Mouse (Mus musculus) midbrain, embryonic 11.5 days (tissue): ENCODE results near the gene Rint1. TPM values are rescaled to one million over a fixed set of nuclear protein-coding genes. Genes with fewer than 3 reads are reported as not detected.

Source experiments
- ATAC-seq: fragments of 200-750 bp; cut with Nextera tagmentation; 2 replicates; pipeline ENCODE4 v1.8.0; 2017; ENCODE audit warnings: moderate TSS enrichment, moderate library complexity; ENCODE audit not compliant: low FRiP score
- DNase-seq: peaks from one replicate; pipeline ENCODE4 v3.0.0; 2015; ENCODE audit warnings: low spot score; ENCODE audit errors: missing footprints
- H3K27ac ChIP-seq: fragments of 300-500 bp; sonication (generic); 2 replicates; pipeline ENCODE4 v1.5.1; 2014; ENCODE audit warnings: low read depth, low read length
- H3K27me3 ChIP-seq: fragments of 300-500 bp; sonication (generic); 2 replicates; pipeline ENCODE4 v1.6.1; 2014; ENCODE audit warnings: mild to moderate bottlenecking, low read length, moderate library complexity, mixed read lengths; ENCODE audit not compliant: control insufficient read depth, insufficient read depth
- H3K36me3 ChIP-seq: fragments of 300-500 bp; sonication (generic); 2 replicates; pipeline ENCODE4 v1.6.1; 2014; ENCODE audit warnings: mild to moderate bottlenecking, low read length, moderate library complexity, mixed read lengths; ENCODE audit not compliant: control insufficient read depth, insufficient read depth
- H3K4me1 ChIP-seq: fragments of 300-500 bp; sonication (generic); 2 replicates; pipeline ENCODE4 v1.6.1; 2014; ENCODE audit warnings: low read length; ENCODE audit not compliant: control insufficient read depth, insufficient read depth
- H3K4me2 ChIP-seq: fragments of 300-500 bp; sonication (generic); 2 replicates; pipeline ENCODE4 v1.6.1; 2014; ENCODE audit warnings: mild to moderate bottlenecking, moderate library complexity
- H3K4me3 ChIP-seq: fragments of 300-500 bp; sonication (generic); 2 replicates; pipeline ENCODE4 v1.5.1; 2014; ENCODE audit warnings: low read depth, low read length
- H3K9ac ChIP-seq: fragments of 300-500 bp; sonication (generic); 2 replicates; pipeline ENCODE4 v1.6.1; 2014; ENCODE audit warnings: low read length
- H3K9me3 ChIP-seq: fragments of 300-500 bp; sonication (generic); 2 replicates; pipeline ENCODE4 v1.6.1; 2016; ENCODE audit warnings: low read length; ENCODE audit not compliant: control insufficient read depth
- WGBS: fragments of 180-500 bp; shearing (Covaris S2); extraction: QIAGEN DNeasy Blood & Tissue Kit; methylation state at CpG from one replicate; pipeline ENCODE4 v1.1.7; 2014; 5-methylcytosine and 5-hydroxymethylcytosine counted together
- polyA plus RNA-seq: library from polyadenylated mRNA; unstranded; fragments of >200 nt; fragmentation: Nextera tagmentation; extraction: Ambion mirVana; gene quantifications from 2 replicates; pipeline ENCODE4 v1.2.1, GENCODE M21; 2014

Gene Rint1
- polyA plus RNA-seq, 1 experiment from 2014 or later = 24.9 TPM

DNA sequence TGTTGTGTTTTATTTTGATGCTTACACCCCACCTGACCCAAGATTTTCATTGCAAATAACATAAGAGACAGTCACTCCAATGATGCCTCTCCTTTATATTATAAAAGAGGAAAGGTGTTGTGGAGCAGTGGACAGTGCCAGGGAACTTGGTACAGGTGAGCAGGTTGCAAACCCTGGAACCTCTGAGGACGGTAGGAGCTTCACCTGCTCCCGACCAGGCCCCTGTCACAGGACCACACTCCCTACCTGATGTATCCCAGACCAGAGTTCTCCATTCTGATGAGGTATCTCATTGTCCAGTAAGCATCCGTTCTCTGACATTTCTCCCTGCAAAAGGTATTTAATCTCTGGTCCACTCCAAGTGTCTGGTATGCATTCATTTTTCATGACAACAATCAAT lies 70.5 kb downstream of the Rint1 start:
- peaks cover 23% of the 10 kb centered on the region for H3K36me3 ChIP-seq
- 86% methylated on average over 3 of the region's 3 CpGs for WGBS
- no peak overlapping the region for H3K4me3 ChIP-seq

DNA sequence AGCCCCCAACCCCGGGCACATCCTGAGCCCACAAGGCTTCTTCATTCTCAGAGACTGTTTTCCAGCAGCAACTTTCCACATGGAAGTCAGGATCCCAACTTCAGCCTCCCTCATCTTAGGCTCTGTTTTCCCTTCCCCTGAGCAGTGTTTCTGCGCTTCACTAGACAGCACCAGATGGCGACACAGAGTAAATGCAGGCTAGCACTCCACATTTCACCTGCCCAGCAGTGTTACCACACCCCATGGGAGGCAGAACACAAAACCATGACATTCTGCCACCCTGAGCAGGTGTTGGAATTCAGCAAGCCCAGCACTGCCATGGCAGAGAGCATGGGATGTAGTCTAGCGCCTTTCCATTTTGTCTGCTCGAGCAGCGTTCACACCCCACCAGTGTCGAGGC lies 71.1 kb downstream of the Rint1 start:
- DNase-seq (no peak), ATAC-seq (no peak)
- H3K27ac ChIP-seq = no peak overlapping the region
- H3K4me1 ChIP-seq = no peaks in the 10 kb centered on the region
- 86% methylated on average over 7 of the region's 7 CpGs for WGBS
- no peaks in the 10 kb centered on the region for H3K9me3 ChIP-seq
- H3K36me3 ChIP-seq = peaks cover 20% of the 10 kb centered on the region
- H3K27me3 ChIP-seq = no peaks in the 10 kb centered on the region
- H3K9ac ChIP-seq = no peak overlapping the region
- no peak overlapping the region for H3K4me2 ChIP-seq
- H3K4me3 ChIP-seq = no peak overlapping the region

More for the DNA sequence above, 70.5 kb downstream of the Rint1 start:
- Histone ChIP-seq H3K27me3 (no peaks in the 10 kb centered on the region), H3K4me1 (no peaks in the 10 kb centered on the region), H3K9ac (no peak overlapping the region), H3K9me3 (no peaks in the 10 kb centered on the region), H3K27ac (no peak overlapping the region), H3K4me2 (no peak overlapping the region)
- ATAC-seq (no peak), DNase-seq (no peak)

DNA sequence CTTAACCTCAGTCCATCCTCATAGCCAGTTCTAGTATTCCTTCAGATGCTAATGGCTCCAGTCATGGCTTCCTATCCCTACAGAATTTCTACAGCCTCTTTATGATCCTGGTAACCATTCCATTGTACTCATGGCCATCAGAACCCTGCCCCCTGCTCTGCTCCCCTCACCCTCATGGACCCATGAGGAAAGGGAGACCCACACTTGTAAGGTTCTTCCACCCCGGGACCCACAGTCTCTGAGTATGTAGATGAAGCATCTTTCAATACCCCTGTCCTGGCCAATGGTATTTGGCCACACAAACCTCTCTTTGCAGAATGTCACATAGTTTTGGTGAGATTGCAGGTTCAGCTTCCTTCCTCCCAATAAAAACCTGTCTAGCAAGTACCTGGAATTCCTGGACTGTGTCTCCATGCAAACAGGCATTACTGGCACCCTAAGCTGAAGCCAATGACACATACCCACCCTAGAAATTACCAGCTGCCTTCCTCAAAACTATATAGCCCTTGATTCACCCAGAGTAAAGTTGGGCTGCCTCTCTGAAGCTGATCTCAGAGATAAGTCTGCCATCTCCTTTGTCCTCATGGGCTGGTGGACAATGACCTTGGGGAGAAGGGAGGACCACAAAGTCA lies 71.7 kb downstream of the Rint1 start:
- Histone ChIP-seq H3K4me1 (no peaks in the 10 kb centered on the region), H3K4me3 (no peak overlapping the region), H3K36me3 (peaks cover 17% of the 10 kb centered on the region), H3K27me3 (no peaks in the 10 kb centered on the region), H3K9me3 (no peaks in the 10 kb centered on the region), H3K9ac (no peak overlapping the region), H3K4me2 (no peak overlapping the region), H3K27ac (no peak overlapping the region)
- DNase-seq (no peak), ATAC-seq (no peak)
- 96% methylated on average over 1 of the region's 1 CpGs for WGBS

DNA sequence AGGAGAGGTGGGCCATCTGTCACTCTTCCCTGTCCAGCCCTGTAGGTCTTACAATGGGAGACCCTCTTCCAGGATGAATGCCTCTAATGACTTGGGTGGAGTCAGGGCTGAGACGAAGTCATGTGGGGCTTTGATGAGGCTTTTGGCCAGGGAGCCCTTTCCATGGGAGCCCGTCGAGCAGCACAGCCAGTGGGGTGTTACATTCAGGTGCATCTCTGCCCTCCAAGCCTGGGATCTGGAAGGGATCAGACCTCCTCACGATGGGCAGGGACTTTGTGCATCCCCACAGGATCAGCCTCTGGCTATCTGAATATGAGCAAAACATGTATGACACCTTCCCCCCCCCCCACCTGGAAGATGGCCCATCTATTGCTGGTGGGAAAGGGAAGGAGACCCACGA lies 72.4 kb downstream of the Rint1 start:
- Histone ChIP-seq H3K27ac (no peak overlapping the region), H3K36me3 (peaks cover 15% of the 10 kb centered on the region), H3K4me3 (no peak overlapping the region), H3K9me3 (no peaks in the 10 kb centered on the region), H3K27me3 (no peaks in the 10 kb centered on the region), H3K9ac (no peak overlapping the region), H3K4me2 (no peak overlapping the region), H3K4me1 (no peaks in the 10 kb centered on the region)
- DNase-seq (no peak), ATAC-seq (no peak)
- 84% methylated on average over 5 of the region's 5 CpGs for WGBS

DNA sequence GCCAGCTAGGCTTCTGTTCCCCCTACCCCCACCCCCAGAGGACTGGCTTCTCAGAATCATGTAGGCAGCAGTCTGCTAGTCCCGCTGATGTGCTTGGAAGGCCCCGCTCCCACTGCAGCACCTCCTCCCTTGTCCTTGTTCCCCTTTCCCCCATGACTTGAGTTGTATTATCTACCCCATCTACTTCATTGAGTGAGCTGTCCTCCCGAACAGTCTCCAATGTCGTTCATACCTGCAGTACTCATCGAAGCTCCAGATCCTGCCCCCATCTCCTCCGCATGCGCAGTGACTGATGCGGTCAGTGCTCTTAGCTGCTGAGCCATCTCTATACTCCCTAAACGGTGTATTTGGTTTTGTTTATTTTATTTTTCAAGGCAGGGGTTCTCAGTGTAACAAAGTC lies 74.2 kb downstream of the Rint1 start:
- Histone ChIP-seq H3K27me3 (no peaks in the 10 kb centered on the region), H3K9ac (no peak overlapping the region), H3K4me1 (no peaks in the 10 kb centered on the region), H3K27ac (no peak overlapping the region), H3K36me3 (peaks cover under 1% of the 10 kb centered on the region; the same call in 1 of the 2 replicates), H3K9me3 (no peaks in the 10 kb centered on the region), H3K4me3 (no peak overlapping the region), H3K4me2 (no peak overlapping the region)
- ATAC-seq (no peak), DNase-seq (no peak)
- 90% methylated on average over 9 of the region's 9 CpGs for WGBS

DNA sequence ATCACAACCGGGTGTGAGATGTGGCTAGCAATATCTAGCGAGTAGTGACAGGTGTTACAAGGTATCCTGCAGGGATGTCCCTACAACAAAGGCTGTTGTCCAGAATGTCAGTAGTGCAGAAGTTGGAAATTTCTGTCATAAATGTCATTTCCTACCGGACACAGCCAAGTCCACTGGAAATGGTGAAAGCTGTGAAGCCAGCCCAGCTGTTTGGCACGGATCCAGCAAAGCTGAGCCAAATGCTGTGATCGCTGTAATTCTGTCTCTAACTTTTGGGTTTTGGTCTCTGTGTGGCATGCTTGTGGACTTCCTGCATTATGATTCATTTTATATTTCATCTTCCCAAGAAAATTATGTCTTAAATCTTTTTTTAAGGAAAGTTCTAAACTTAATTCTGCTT lies 74.8 kb downstream of the Rint1 start:
- Histone ChIP-seq H3K36me3 (no peaks in the 10 kb centered on the region), H3K4me2 (no peak overlapping the region), H3K4me1 (no peaks in the 10 kb centered on the region), H3K27me3 (no peaks in the 10 kb centered on the region), H3K9me3 (no peaks in the 10 kb centered on the region), H3K27ac (no peak overlapping the region), H3K9ac (no peak overlapping the region), H3K4me3 (no peak overlapping the region)
- ATAC-seq (no peak), DNase-seq (no peak)
- 88% methylated on average over 5 of the region's 5 CpGs for WGBS

DNA sequence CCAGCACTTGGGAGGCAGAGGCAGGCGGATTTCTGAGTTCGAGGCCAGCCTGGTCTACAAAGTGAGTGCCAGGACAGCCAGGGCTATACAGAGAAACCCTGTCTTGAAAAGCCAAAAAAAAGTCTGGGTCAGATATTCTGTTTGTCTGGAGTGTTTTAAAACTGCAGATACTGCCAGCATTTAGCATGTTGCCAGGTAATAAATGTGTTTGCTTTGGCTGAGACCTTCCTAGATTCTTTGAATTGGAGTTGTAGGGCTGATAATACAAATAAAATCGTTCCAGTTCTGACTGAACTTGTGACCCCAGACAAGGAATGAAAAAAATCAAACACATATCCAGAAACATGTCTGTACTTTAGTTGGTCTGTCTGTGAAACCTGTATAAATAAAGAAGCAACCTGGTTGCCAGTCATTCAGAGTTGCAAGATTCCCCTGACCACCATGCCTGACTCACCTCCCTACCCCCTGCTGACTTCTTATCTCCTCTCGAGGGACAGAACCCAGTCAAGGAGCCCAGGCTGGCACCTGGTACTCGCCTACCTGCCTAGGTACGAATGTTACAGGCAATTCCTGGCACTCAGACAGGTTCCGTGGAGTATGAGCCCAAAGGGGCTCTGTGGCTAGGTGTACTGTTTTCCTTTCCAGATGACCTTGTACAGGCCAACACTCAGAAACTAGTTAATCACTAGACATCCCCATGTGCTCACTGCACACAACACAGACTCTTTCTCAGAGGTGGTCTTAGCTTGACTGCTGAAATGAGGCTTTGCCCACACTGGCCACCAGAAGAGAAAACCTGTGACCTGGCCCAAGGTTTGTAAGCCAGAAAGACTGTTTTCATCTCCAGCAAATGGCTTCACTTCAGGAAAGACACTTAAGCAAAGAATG lies 75.9 kb downstream of the Rint1 start:
- Histone ChIP-seq H3K4me1 (no peaks in the 10 kb centered on the region), H3K36me3 (no peaks in the 10 kb centered on the region), H3K4me2 (no peak overlapping the region), H3K27ac (no peak overlapping the region), H3K9ac (no peak overlapping the region), H3K27me3 (no peaks in the 10 kb centered on the region), H3K9me3 (no peaks in the 10 kb centered on the region), H3K4me3 (no peak overlapping the region)
- WGBS = 81% methylated on average over 6 of the region's 7 CpGs
- no peak for DNase-seq
- no peak for ATAC-seq

DNA sequence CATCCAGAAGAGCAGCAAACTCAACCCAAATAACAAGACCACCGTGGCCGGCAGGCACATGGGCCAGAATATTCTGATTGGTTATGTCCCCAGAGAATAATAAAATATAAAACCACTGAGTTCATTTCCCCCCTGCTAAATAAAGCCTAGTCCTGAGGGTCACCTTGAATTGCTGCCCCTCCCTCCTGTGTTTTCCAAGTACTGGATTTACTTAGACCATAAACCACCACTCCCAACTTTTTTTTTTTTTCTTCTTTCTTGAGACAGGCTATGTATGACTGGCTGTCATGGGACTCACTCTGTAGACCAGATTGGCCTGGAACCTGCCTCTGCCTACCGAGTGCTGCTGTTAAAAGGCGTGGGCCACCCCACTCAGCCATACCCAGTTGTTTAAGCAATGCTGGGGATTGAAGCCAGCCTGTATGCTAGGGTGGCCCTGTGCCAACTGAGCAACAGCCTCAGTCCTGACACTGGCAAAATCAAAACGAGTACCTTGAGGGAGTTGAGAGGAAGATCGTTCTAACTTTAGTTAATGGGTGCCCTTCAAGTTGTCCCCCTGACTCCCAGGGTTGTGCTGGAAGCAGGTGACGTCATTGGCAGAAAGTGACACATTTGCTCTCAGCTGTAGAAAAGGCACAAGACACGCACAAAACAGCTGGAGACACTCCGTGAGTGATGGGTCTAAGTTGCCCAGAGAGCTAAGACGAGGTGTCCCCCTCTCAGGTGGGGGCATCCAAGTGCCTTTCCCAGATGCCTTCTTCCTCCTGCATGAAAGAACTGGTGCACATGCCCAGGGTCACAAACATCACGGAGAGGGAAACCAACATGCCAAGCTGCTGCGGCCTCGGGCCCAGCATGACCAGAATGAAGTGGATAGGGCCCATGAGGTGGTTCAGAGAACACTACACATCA lies 76.8 kb downstream of the Rint1 start:
- no peak for ATAC-seq
- Histone ChIP-seq H3K9me3 (no peaks in the 10 kb centered on the region), H3K4me3 (no peak overlapping the region), H3K27me3 (no peaks in the 10 kb centered on the region), H3K27ac (no peak overlapping the region), H3K4me2 (no peak overlapping the region), H3K36me3 (no peaks in the 10 kb centered on the region), H3K4me1 (no peaks in the 10 kb centered on the region), H3K9ac (no peak overlapping the region)
- 92% methylated on average over 13 of the region's 13 CpGs for WGBS
- DNase-seq = no peak
